Mouse (Mus musculus) lung, postnatal 0 days (tissue): ENCODE measurements around the gene Lmx1a.

Experiments used
- CTCF ChIP-seq: IDR thresholded peaks from 2 replicates; pipeline ENCODE4 v1.5.1; 2016; ENCODE audit warnings: antibody characterized with exemption, mild to moderate bottlenecking
- EP300 ChIP-seq: IDR thresholded peaks from 2 replicates; pipeline ENCODE4 v1.6.1; 2016; ENCODE audit warnings: antibody characterized with exemption, mild to moderate bottlenecking, control low read depth

- no peak for TF ChIP-seq CTCF
- no peak for TF ChIP-seq EP300
These were observed 122.1 kb downstream of the Lmx1a start for GRCm38 (mm10) chr1:167811141-167811540.
